Mouse (Mus musculus) heart, embryonic 10.5 days (tissue): ENCODE measurements around the gene Lrrc61. TPM values are rescaled to one million over a fixed set of nuclear protein-coding genes. Genes with fewer than 3 reads are reported as not detected.
A peak's percentile ranks its signal among the peaks of the same experiment; 100 is the strongest.

ENCODE experiments used
- DNase-seq: peaks from one replicate; pipeline ENCODE4 v3.0.0-alpha.2; 2017; ENCODE audit warnings: low spot score
- H3K27ac ChIP-seq: fragments of 300-500 bp; sonication (generic); 2 replicates; pipeline ENCODE4 v1.5.1; 2016; ENCODE audit warnings: mild to moderate bottlenecking
- H3K27me3 ChIP-seq: fragments of 300-500 bp; sonication (generic); 2 replicates; pipeline ENCODE4 v1.6.1; 2016; ENCODE audit warnings: mild to moderate bottlenecking; ENCODE audit not compliant: poor library complexity, insufficient read depth, severe bottlenecking
- H3K36me3 ChIP-seq: fragments of 300-500 bp; sonication (generic); 2 replicates; pipeline ENCODE4 v1.6.1; 2016; ENCODE audit warnings: mild to moderate bottlenecking, moderate library complexity
- H3K4me1 ChIP-seq: fragments of 300-500 bp; sonication (generic); 2 replicates; pipeline ENCODE4 v1.6.1; 2016; ENCODE audit warnings: mild to moderate bottlenecking
- H3K4me3 ChIP-seq: fragments of 300-500 bp; sonication (generic); 2 replicates; pipeline ENCODE4 v1.5.1; 2016; ENCODE audit warnings: mild to moderate bottlenecking, moderate library complexity
- H3K9me3 ChIP-seq: fragments of 300-500 bp; sonication (generic); 2 replicates; pipeline ENCODE4 v1.6.1; 2016; ENCODE audit warnings: mild to moderate bottlenecking, moderate library complexity
- WGBS: fragments of 180-500 bp; shearing (Covaris S2); methylation state at CpG from one replicate; pipeline ENCODE4 v1.1.7; 2016; 5-methylcytosine and 5-hydroxymethylcytosine counted together
- polyA plus RNA-seq: library from polyadenylated mRNA; unstranded; fragments of >200 nt; fragmentation: Nextera tagmentation; extraction: Ambion mirVana; gene quantifications from 2 replicates; pipeline ENCODE4 v1.2.1, GENCODE M21; 2016

Gene Lrrc61
- polyA plus RNA-seq, 1 experiment from 2014 or later, result 9.5 TPM

GRCm38 (mm10) chr6:48600594-48600993 is 46.0 kb downstream of the Lrrc61 start:
- Histone ChIP-seq H3K4me3 (no peak overlapping the region), H3K27ac (no peak overlapping the region)

GRCm38 (mm10) chr6:48601271-48602079 is 46.9 kb downstream of the Lrrc61 start, which contains the start of gene Zfp775:
Zfp775 (plus strand) TSS chr6:48602063.
- H3K9me3 ChIP-seq, result peaks cover 16% of the 10 kb centered on the region

More at GRCm38 (mm10) chr6:48600594-48600993, 46.0 kb downstream of the Lrrc61 start:
- no peak for DNase-seq
- H3K36me3 ChIP-seq, result peaks cover 49% of the 10 kb centered on the region
- WGBS, result 93% methylated on average over 1 of the region's 1 CpGs
- peaks cover 22% of the 10 kb centered on the region for H3K9me3 ChIP-seq
- no peaks in the 10 kb centered on the region for H3K27me3 ChIP-seq
- H3K4me1 ChIP-seq, result peaks cover 22% of the 10 kb centered on the region; the same call in 1 of the 2 replicates

GRCm38 (mm10) chr6:48602080-48602741 is 47.6 kb downstream of the Lrrc61 start:
- Histone ChIP-seq H3K27me3 (no peaks in the 10 kb centered on the region), H3K36me3 (peaks cover 33% of the 10 kb centered on the region), H3K4me1 (peaks cover 18% of the 10 kb centered on the region; the same call in 1 of the 2 replicates), H3K27ac (peak overlapping the region; percentile 94), H3K9me3 (peaks cover 8% of the 10 kb centered on the region), H3K4me3 (peak overlapping the region; percentile 84)
- WGBS, result 3% methylated on average over 28 of the region's 28 CpGs
- peak; percentile 85 for DNase-seq

More at GRCm38 (mm10) chr6:48601271-48602079, 46.9 kb downstream of the Lrrc61 start, which contains the start of gene Zfp775:
- Histone ChIP-seq H3K4me1 (peaks cover 20% of the 10 kb centered on the region; the same call in 1 of the 2 replicates), H3K27me3 (no peaks in the 10 kb centered on the region), H3K27ac (peak within 1 kb of the TSS; percentile 94), H3K36me3 (peaks cover 41% of the 10 kb centered on the region), H3K4me3 (peak within 1 kb of the TSS; percentile 84)
- WGBS, result 5% methylated on average over 42 of the region's 42 CpGs
- DNase-seq, result peak; percentile 98

GRCm38 (mm10) chr6:48608124-48608523 is 53.5 kb downstream of the Lrrc61 start:
- Histone ChIP-seq H3K9me3 (no peaks in the 10 kb centered on the region), H3K36me3 (peaks cover 5% of the 10 kb centered on the region; the same call in 1 of the 2 replicates), H3K4me1 (peaks cover 14% of the 10 kb centered on the region; the same call in 1 of the 2 replicates), H3K27me3 (no peaks in the 10 kb centered on the region), H3K4me3 (no peak overlapping the region), H3K27ac (no peak overlapping the region)
- 77% methylated on average over 2 of the region's 2 CpGs for WGBS
- DNase-seq, result no peak

- Histone ChIP-seq H3K36me3 (peaks cover 18% of the 10 kb centered on the region), H3K4me3 (no peak overlapping the region), H3K4me1 (peaks cover 17% of the 10 kb centered on the region; the same call in 1 of the 2 replicates), H3K27me3 (no peaks in the 10 kb centered on the region), H3K9me3 (no peaks in the 10 kb centered on the region), H3K27ac (0 out of 2 replicates have a peak overlapping the region, but pooled peaks have one; percentile 13)
- WGBS, result 51% methylated on average over 7 of the region's 7 CpGs
- DNase-seq, result no peak
Measured at GRCm38 (mm10) chr6:48609512-48609911, 54.9 kb downstream of the Lrrc61 start.

- Histone ChIP-seq H3K27ac (no peak overlapping the region), H3K4me3 (no peak overlapping the region), H3K4me1 (peaks cover 17% of the 10 kb centered on the region; the same call in 1 of the 2 replicates), H3K27me3 (no peaks in the 10 kb centered on the region), H3K36me3 (peaks cover 19% of the 10 kb centered on the region), H3K9me3 (no peaks in the 10 kb centered on the region)
- no peak for DNase-seq
- WGBS, result 85% methylated on average over 3 of the region's 3 CpGs
Measured at GRCm38 (mm10) chr6:48610657-48611056, 56.1 kb downstream of the Lrrc61 start.

- no peak for DNase-seq
- Histone ChIP-seq H3K36me3 (peaks cover 26% of the 10 kb centered on the region), H3K4me3 (no peak overlapping the region), H3K27ac (no peak overlapping the region), H3K27me3 (no peaks in the 10 kb centered on the region), H3K4me1 (peaks cover 17% of the 10 kb centered on the region; the same call in 1 of the 2 replicates), H3K9me3 (no peaks in the 10 kb centered on the region)
- WGBS, result 75% methylated on average over 4 of the region's 4 CpGs
Measured at GRCm38 (mm10) chr6:48613464-48613863, 58.9 kb downstream of the Lrrc61 start.

DNA sequence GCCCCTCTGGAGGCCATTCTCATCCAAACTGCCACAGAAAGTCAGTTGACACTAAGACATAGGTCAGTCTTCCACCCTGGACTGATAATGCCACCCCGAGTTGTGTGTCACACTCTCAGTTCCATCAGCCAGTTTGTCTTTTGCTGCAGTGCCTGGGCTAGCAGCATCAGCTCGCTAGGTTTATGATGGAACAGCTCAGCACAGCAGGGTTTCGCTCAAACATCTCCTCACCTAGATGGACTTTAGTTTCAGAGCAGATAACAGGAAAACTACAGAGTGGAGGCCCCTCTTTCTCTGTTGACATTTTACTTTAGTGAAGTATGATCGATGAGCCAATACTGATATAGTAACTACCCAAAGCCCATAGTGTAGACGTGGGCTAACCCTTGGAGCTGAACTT is 60.2 kb downstream of the Lrrc61 start:
- Histone ChIP-seq H3K36me3 (peaks cover 35% of the 10 kb centered on the region), H3K27me3 (no peaks in the 10 kb centered on the region), H3K9me3 (no peaks in the 10 kb centered on the region), H3K27ac (no peak overlapping the region), H3K4me1 (peaks cover 6% of the 10 kb centered on the region; the same call in 1 of the 2 replicates), H3K4me3 (no peak overlapping the region)
- no peak for DNase-seq
- WGBS, result 79% methylated on average over 5 of the region's 5 CpGs

DNA sequence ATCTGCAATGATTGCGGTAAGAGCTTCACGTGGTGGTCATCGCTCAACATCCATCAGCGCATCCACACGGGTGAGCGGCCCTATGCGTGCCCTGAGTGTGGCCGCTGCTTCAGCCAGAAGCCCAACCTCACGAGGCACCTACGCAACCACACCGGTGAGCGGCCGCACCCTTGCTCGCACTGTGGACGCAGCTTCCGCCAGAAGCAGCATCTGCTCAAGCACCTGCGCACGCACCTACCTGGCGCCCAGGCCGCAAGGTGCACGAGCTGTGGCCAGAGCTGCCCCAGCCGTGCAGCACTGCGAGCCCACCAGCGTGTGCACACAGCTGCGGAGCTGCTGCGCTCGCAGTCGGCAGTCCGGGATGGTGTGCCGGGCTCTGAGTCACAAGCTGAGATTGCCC is 65.4 kb downstream of the Lrrc61 start:
- H3K27ac ChIP-seq, result no peak overlapping the region
- peaks cover 5% of the 10 kb centered on the region; the same call in 1 of the 2 replicates for H3K27me3 ChIP-seq
- H3K4me3 ChIP-seq, result no peak overlapping the region
- DNase-seq, result no peak
- no peaks in the 10 kb centered on the region for H3K9me3 ChIP-seq
- H3K36me3 ChIP-seq, result peaks cover 39% of the 10 kb centered on the region
- no peaks in the 10 kb centered on the region for H3K4me1 ChIP-seq
- WGBS, result 86% methylated on average over 30 of the region's 30 CpGs

Other genes starting within 250 kb of the Lrrc61 start
- gene Krba1, start 159.2 kb upstream of the Lrrc61 start, polyA plus RNA-seq, result 17.5 and 25.6 TPM in 2 replicates
- gene Zfp467, start 109.0 kb upstream of the Lrrc61 start, polyA plus RNA-seq, result 13.4 and 13.9 TPM in 2 replicates
- 0.15 and 0.64 TPM in 2 replicates for gene Sspo, start 106.6 kb upstream of the Lrrc61 start, polyA plus RNA-seq
- gene Atp6v0e2, start 17.2 kb upstream of the Lrrc61 start, polyA plus RNA-seq, result 21.1 and 26.6 TPM in 2 replicates
- gene Rarres2, start 18.0 kb downstream of the Lrrc61 start, polyA plus RNA-seq, result 10.5 and 18.2 TPM in 2 replicates
- gene Gm45021, start 34.8 kb downstream of the Lrrc61 start, polyA plus RNA-seq, result not detected in 2 replicates
- gene Repin1, start 39.1 kb downstream of the Lrrc61 start, polyA plus RNA-seq, result 31.9 and 33.2 TPM in 2 replicates
- gene Gm44965, start 39.1 kb downstream of the Lrrc61 start, polyA plus RNA-seq, result 0.49 TPM in 1 of 2 replicates, not detected in the other
- gene Zfp775, start 47.3 kb downstream of the Lrrc61 start, polyA plus RNA-seq, result 7.7 and 8.9 TPM in 2 replicates
- gene AI854703, start 72.0 kb downstream of the Lrrc61 start, polyA plus RNA-seq, result 0.90 and 1.6 TPM in 2 replicates
- gene Gimap8, start 92.4 kb downstream of the Lrrc61 start, polyA plus RNA-seq, result 0.70 and 0.87 TPM in 2 replicates
- gene Gimap9, start 121.3 kb downstream of the Lrrc61 start, polyA plus RNA-seq, result 7.4 and 8.7 TPM in 2 replicates
- gene Gimap4, start 129.8 kb downstream of the Lrrc61 start, polyA plus RNA-seq, result 6.4 and 10.6 TPM in 2 replicates
- gene Gimap6, start 153.4 kb downstream of the Lrrc61 start, polyA plus RNA-seq, result 21.3 and 26.0 TPM in 2 replicates
- gene Gm28053, start 163.8 kb downstream of the Lrrc61 start, polyA plus RNA-seq, result 1.9 and 2.5 TPM in 2 replicates
- not detected in 2 replicates for gene Gimap7, start 163.8 kb downstream of the Lrrc61 start, polyA plus RNA-seq
- 14.6 and 19.0 TPM in 2 replicates for gene Gimap1, start 184.3 kb downstream of the Lrrc61 start, polyA plus RNA-seq
- 2.7 and 4.0 TPM in 2 replicates for gene Gimap5, start 191.4 kb downstream of the Lrrc61 start, polyA plus RNA-seq
- gene Gimap3, start 216.1 kb downstream of the Lrrc61 start, polyA plus RNA-seq, result 0.11 TPM in 1 of 2 replicates, not detected in the other